Mouse (Mus musculus): ENCODE data around the gene Efemp2.

Gene Efemp2

GRCm38 (mm10) chr19:5451766-5452165 lies 22.0 kb upstream of the Efemp2 start:
- DNase-seq (ENCODE audit: low read depth, low spot score), result no peak

- no peak for DNase-seq (ENCODE audit: low read depth, low spot score)
Measured at GRCm38 (mm10) chr19:5455037-5455436, 18.7 kb upstream of the Efemp2 start.

GRCm38 (mm10) chr19:5455568-5455967 lies 18.2 kb upstream of the Efemp2 start:
- DNase-seq (ENCODE audit: low read depth, low spot score), result no peak

GRCm38 (mm10) chr19:5456241-5456921 lies 17.4 kb upstream of the Efemp2 start:
- DNase-seq (ENCODE audit: low read depth, low spot score), result no peak

GRCm38 (mm10) chr19:5456922-5457745 lies 16.6 kb upstream of the Efemp2 start:
- peak; percentile 90 for DNase-seq (ENCODE audit: low read depth, low spot score)

GRCm38 (mm10) chr19:5457746-5458442 lies 15.9 kb upstream of the Efemp2 start, which contains the start of gene Ccdc85b:
TSS of gene Ccdc85b (minus strand) at chr19:5457894.
- no peak for DNase-seq (ENCODE audit: low read depth, low spot score)

GRCm38 (mm10) chr19:5459019-5459418 lies 14.7 kb upstream of the Efemp2 start:
- no peak for DNase-seq (ENCODE audit: low read depth, low spot score)

GRCm38 (mm10) chr19:5459896-5460295 lies 13.9 kb upstream of the Efemp2 start:
- no peak for DNase-seq (ENCODE audit: low read depth, low spot score)

GRCm38 (mm10) chr19:5460465-5460911 lies 13.3 kb upstream of the Efemp2 start, which contains the start of gene Fibp:
TSS of gene Fibp (plus strand) at chr19:5460615.
- peak; percentile 78 for DNase-seq (ENCODE audit: low read depth, low spot score)

- DNase-seq (ENCODE audit: low read depth, low spot score), result no peak
Measured at GRCm38 (mm10) chr19:5461411-5461810, 12.3 kb upstream of the Efemp2 start.

- no peak for DNase-seq (ENCODE audit: low read depth, low spot score)
Measured at GRCm38 (mm10) chr19:5463212-5463611, 10.5 kb upstream of the Efemp2 start.

GRCm38 (mm10) chr19:5463791-5464562 lies 9.8 kb upstream of the Efemp2 start:
- peak; percentile 74 for DNase-seq (ENCODE audit: low read depth, low spot score)

- DNase-seq (ENCODE audit: low read depth, low spot score), result no peak
Measured at GRCm38 (mm10) chr19:5465037-5465436, 8.7 kb upstream of the Efemp2 start.

- DNase-seq (ENCODE audit: low read depth, low spot score), result no peak
Measured at GRCm38 (mm10) chr19:5466916-5467500, 6.7 kb upstream of the Efemp2 start.

GRCm38 (mm10) chr19:5468374-5468773 lies 5.4 kb upstream of the Efemp2 start, which contains the start of gene Ctsw:
TSS of gene Ctsw (minus strand) at chr19:5468507.
- no peak for DNase-seq (ENCODE audit: low read depth, low spot score)

- DNase-seq (ENCODE audit: low read depth, low spot score), result no peak
Measured at GRCm38 (mm10) chr19:5471846-5472245, 1.9 kb upstream of the Efemp2 start.

- no peak for DNase-seq (ENCODE audit: low read depth, low spot score)
Measured at GRCm38 (mm10) chr19:5472857-5473256, 897 bp upstream of the Efemp2 start.

GRCm38 (mm10) chr19:5474281-5475068 lies 721 bp downstream of the Efemp2 start:
- no peak for DNase-seq (ENCODE audit: low read depth, low spot score)

- no peak for DNase-seq (ENCODE audit: low read depth, low spot score)
Measured at GRCm38 (mm10) chr19:5475069-5475714, 1.4 kb downstream of the Efemp2 start.

Data from embryo, embryonic 11.5 days (tissue).